Mouse (Mus musculus): ENCODE results near the gene Nlgn1. TPM values are rescaled to one million over a fixed set of nuclear protein-coding genes. Genes with fewer than 3 reads are reported as not detected.

Gene Nlgn1
- polyA plus RNA-seq, 2 experiments = not detected

- H3K4me2 ChIP-seq (ENCODE audit: low read depth) = no peak overlapping the region
- TF ChIP-seq EP300 (IDR thresholded peaks at IDR 0.05; ENCODE audit: low read depth) (no peak), CTCF (IDR thresholded peaks at IDR 0.05; ENCODE audit: low read depth) (no peak)
- H3K4me3 ChIP-seq (ENCODE audit: insufficient read depth in 1 of 2, low read depth in 2 of 2, low read length in 2 of 2) = no peak overlapping the region
- H3K27me3 ChIP-seq (ENCODE audit: control insufficient read depth, insufficient read depth, low read length) = no peaks in the 10 kb centered on the region
- 38% methylated on average over 2 of the region's 2 CpGs for WGBS (ENCODE audit: insufficient replicate concordance)
- no peaks in the 10 kb centered on the region for H3K9me3 ChIP-seq (ENCODE audit: control insufficient read depth, low read length)
- no peak overlapping the region for H3K9ac ChIP-seq (replicated peaks)
- no peak overlapping the region for H3K27ac ChIP-seq
- no peaks in the 10 kb centered on the region for H3K4me1 ChIP-seq (replicated peaks; ENCODE audit: control insufficient read depth in 2 of 2, insufficient read depth in 2 of 2, low read length in 1 of 2)
- no peak for ATAC-seq (ENCODE audit: insufficient read depth)
- DNase-seq (ENCODE audit: low read depth in 3 of 3, low spot score in 3 of 3) = no peak
- no peaks in the 10 kb centered on the region for H3K36me3 ChIP-seq (replicated peaks; ENCODE audit: control insufficient read depth, insufficient read depth, low read depth)
These were observed 869.2 kb downstream of the Nlgn1 start for GRCm38 (mm10) chr3:25463051-25463450.

- no peak for ATAC-seq (ENCODE audit: insufficient read depth)
- no peak for DNase-seq (ENCODE audit: low read depth in 3 of 3, low spot score in 3 of 3)
- Histone ChIP-seq H3K9me3 (ENCODE audit: control insufficient read depth, low read length) (no peaks in the 10 kb centered on the region), H3K4me1 (replicated peaks; ENCODE audit: control insufficient read depth in 2 of 2, insufficient read depth in 2 of 2, low read length in 1 of 2) (no peaks in the 10 kb centered on the region), H3K27me3 (ENCODE audit: control insufficient read depth, insufficient read depth, low read length) (no peaks in the 10 kb centered on the region), H3K36me3 (replicated peaks; ENCODE audit: control insufficient read depth, insufficient read depth, low read depth) (no peaks in the 10 kb centered on the region), H3K9ac (replicated peaks) (no peak overlapping the region), H3K4me2 (ENCODE audit: low read depth) (no peak overlapping the region), H3K27ac (no peak overlapping the region), H3K4me3 (ENCODE audit: insufficient read depth in 1 of 2, low read depth in 2 of 2, low read length in 2 of 2) (no peak overlapping the region)
- TF ChIP-seq EP300 (IDR thresholded peaks at IDR 0.05; ENCODE audit: low read depth) (no peak), CTCF (IDR thresholded peaks at IDR 0.05; ENCODE audit: low read depth) (no peak)
- 45% methylated on average over 8 of the region's 8 CpGs for WGBS (ENCODE audit: insufficient replicate concordance)
These were observed 875.9 kb downstream of the Nlgn1 start for GRCm38 (mm10) chr3:25456250-25456860.

GRCm38 (mm10) chr3:25452314-25452713 lies 879.9 kb downstream of the Nlgn1 start:
- DNase-seq (ENCODE audit: low read depth in 3 of 3, low spot score in 3 of 3) = no peak
- TF ChIP-seq EP300 (IDR thresholded peaks at IDR 0.05; ENCODE audit: low read depth) = no peak
- no peak for TF ChIP-seq CTCF (IDR thresholded peaks at IDR 0.05; ENCODE audit: low read depth)
- no peaks in the 10 kb centered on the region for H3K27me3 ChIP-seq (ENCODE audit: control insufficient read depth, insufficient read depth, low read length)
- no peaks in the 10 kb centered on the region for H3K9me3 ChIP-seq (ENCODE audit: control insufficient read depth, low read length)
- H3K4me1 ChIP-seq (replicated peaks; ENCODE audit: control insufficient read depth in 2 of 2, insufficient read depth in 2 of 2, low read length in 1 of 2) = no peaks in the 10 kb centered on the region
- no peaks in the 10 kb centered on the region for H3K36me3 ChIP-seq (replicated peaks; ENCODE audit: control insufficient read depth, insufficient read depth, low read depth)
- H3K27ac ChIP-seq = no peak overlapping the region
- H3K9ac ChIP-seq (replicated peaks) = no peak overlapping the region
- no peak for ATAC-seq (ENCODE audit: insufficient read depth)
- no peak overlapping the region for H3K4me2 ChIP-seq (ENCODE audit: low read depth)
- WGBS (ENCODE audit: insufficient replicate concordance) = 47% methylated on average over 1 of the region's 1 CpGs
- H3K4me3 ChIP-seq (ENCODE audit: insufficient read depth in 1 of 2, low read depth in 2 of 2, low read length in 2 of 2) = no peak overlapping the region

DNA sequence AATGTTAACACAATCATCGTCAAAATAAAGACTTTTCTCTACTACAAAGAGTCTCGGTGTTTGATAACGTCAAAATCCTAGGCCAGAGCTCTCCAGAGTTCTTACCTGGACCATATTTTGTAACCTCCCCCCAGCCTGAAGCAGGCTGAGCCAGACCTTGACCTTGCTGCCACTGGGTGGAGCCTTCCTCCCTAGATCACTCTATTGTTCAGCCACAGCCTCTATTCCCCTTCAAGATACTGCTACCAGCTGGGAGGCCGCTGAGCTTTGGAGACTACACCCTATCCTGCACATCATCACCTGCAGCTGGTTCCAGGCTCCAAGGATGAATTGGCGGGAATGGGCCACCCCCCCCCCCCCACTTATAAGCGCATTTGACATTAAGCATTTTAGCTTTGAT lies 881.8 kb downstream of the Nlgn1 start:
- Histone ChIP-seq H3K9me3 (ENCODE audit: control insufficient read depth, low read length) (no peaks in the 10 kb centered on the region), H3K4me2 (ENCODE audit: low read depth) (no peak overlapping the region), H3K27me3 (ENCODE audit: control insufficient read depth, insufficient read depth, low read length) (no peaks in the 10 kb centered on the region), H3K36me3 (replicated peaks; ENCODE audit: control insufficient read depth, insufficient read depth, low read depth) (no peaks in the 10 kb centered on the region), H3K4me3 (ENCODE audit: insufficient read depth in 1 of 2, low read depth in 2 of 2, low read length in 2 of 2) (no peak overlapping the region), H3K4me1 (replicated peaks; ENCODE audit: control insufficient read depth in 2 of 2, insufficient read depth in 2 of 2, low read length in 1 of 2) (no peaks in the 10 kb centered on the region), H3K9ac (replicated peaks) (no peak overlapping the region), H3K27ac (no peak overlapping the region)
- 46% methylated on average over 6 of the region's 6 CpGs for WGBS (ENCODE audit: insufficient replicate concordance)
- TF ChIP-seq EP300 (IDR thresholded peaks at IDR 0.05; ENCODE audit: low read depth) (no peak), CTCF (IDR thresholded peaks at IDR 0.05; ENCODE audit: low read depth) (no peak)
- DNase-seq (ENCODE audit: low read depth in 3 of 3, low spot score in 3 of 3) (no peak), ATAC-seq (ENCODE audit: insufficient read depth) (no peak)

GRCm38 (mm10) chr3:25449356-25449755 lies 882.9 kb downstream of the Nlgn1 start:
- 67% methylated on average over 4 of the region's 4 CpGs for WGBS (ENCODE audit: insufficient replicate concordance)
- no peaks in the 10 kb centered on the region for H3K27me3 ChIP-seq (ENCODE audit: control insufficient read depth, insufficient read depth, low read length)
- no peak overlapping the region for H3K4me2 ChIP-seq (ENCODE audit: low read depth)
- TF ChIP-seq CTCF (IDR thresholded peaks at IDR 0.05; ENCODE audit: low read depth) = no peak
- TF ChIP-seq EP300 (IDR thresholded peaks at IDR 0.05; ENCODE audit: low read depth) = no peak
- no peaks in the 10 kb centered on the region for H3K9me3 ChIP-seq (ENCODE audit: control insufficient read depth, low read length)
- H3K27ac ChIP-seq = no peak overlapping the region
- H3K4me1 ChIP-seq (replicated peaks; ENCODE audit: control insufficient read depth in 2 of 2, insufficient read depth in 2 of 2, low read length in 1 of 2) = no peaks in the 10 kb centered on the region
- ATAC-seq (ENCODE audit: insufficient read depth) = no peak
- H3K9ac ChIP-seq (replicated peaks) = no peak overlapping the region
- no peak overlapping the region for H3K4me3 ChIP-seq (ENCODE audit: insufficient read depth in 1 of 2, low read depth in 2 of 2, low read length in 2 of 2)
- no peak for DNase-seq (ENCODE audit: low read depth in 3 of 3, low spot score in 3 of 3)
- no peaks in the 10 kb centered on the region for H3K36me3 ChIP-seq (replicated peaks; ENCODE audit: control insufficient read depth, insufficient read depth, low read depth)

Data from liver, embryonic 14.5 days (tissue).